Mouse (Mus musculus) midbrain, embryonic 15.5 days (tissue): ENCODE measurements around the gene Coq7. TPM values are rescaled to one million over a fixed set of nuclear protein-coding genes. Genes with fewer than 3 reads are reported as not detected.
A peak's percentile ranks its signal among the peaks of the same experiment; 100 is the strongest.

Source experiments
- ATAC-seq: fragments of 200-750 bp; cut with Nextera tagmentation; replicated peaks from 2 replicates; pipeline ENCODE4 v1.8.0; 2017; ENCODE audit warnings: moderate TSS enrichment
- H3K27ac ChIP-seq: fragments of 300-500 bp; sonication (generic); 2 replicates; pipeline ENCODE4 v1.5.1; 2015; ENCODE audit warnings: mild to moderate bottlenecking, inconsistent platforms
- H3K27me3 ChIP-seq: fragments of 300-500 bp; sonication (generic); replicated peaks from 2 replicates; pipeline ENCODE4 v1.6.1; 2015; ENCODE audit warnings: inconsistent platforms
- H3K36me3 ChIP-seq: fragments of 300-500 bp; sonication (generic); replicated peaks from 2 replicates; pipeline ENCODE4 v1.6.1; 2015; ENCODE audit warnings: inconsistent platforms
- H3K4me1 ChIP-seq: fragments of 300-500 bp; sonication (generic); 2 replicates; pipeline ENCODE4 v1.6.1; 2015; ENCODE audit warnings: inconsistent platforms
- H3K4me2 ChIP-seq: fragments of 300-500 bp; sonication (generic); 2 replicates; pipeline ENCODE4 v1.6.1; 2015; ENCODE audit warnings: inconsistent platforms, mild to moderate bottlenecking, moderate library complexity
- H3K4me3 ChIP-seq: fragments of 300-500 bp; sonication (generic); 2 replicates; pipeline ENCODE4 v1.5.1; 2015; ENCODE audit warnings: mild to moderate bottlenecking, inconsistent platforms
- H3K9ac ChIP-seq: fragments of 300-500 bp; sonication (generic); 2 replicates; pipeline ENCODE4 v1.6.1; 2015; ENCODE audit warnings: mild to moderate bottlenecking, inconsistent platforms
- H3K9me3 ChIP-seq: fragments of 300-500 bp; sonication (generic); 2 replicates; pipeline ENCODE4 v1.6.1; 2016; ENCODE audit warnings: inconsistent platforms
- WGBS: fragments of 180-500 bp; shearing (Covaris S2); methylation state at CpG from one replicate; pipeline ENCODE4 v1.1.7; 2015; ENCODE audit warnings: mixed read lengths; 5-methylcytosine and 5-hydroxymethylcytosine counted together
- polyA plus RNA-seq: library from polyadenylated mRNA; unstranded; fragments of >200 nt; fragmentation: Nextera tagmentation; extraction: Ambion mirVana; gene quantifications from 2 replicates; pipeline ENCODE4 v1.2.1, GENCODE M21; 2015

Gene Coq7
- polyA plus RNA-seq, 1 experiment from 2014 or later = 88.2 TPM

- no peak for ATAC-seq
- Histone ChIP-seq H3K9me3 (no peaks in the 10 kb centered on the region), H3K9ac (no peak overlapping the region), H3K4me1 (peaks cover 2% of the 10 kb centered on the region; the same call in 1 of the 2 replicates), H3K27me3 (no peaks in the 10 kb centered on the region), H3K4me2 (no peak overlapping the region), H3K36me3 (peaks cover 9% of the 10 kb centered on the region; the same call in 1 of the 2 replicates), H3K4me3 (no peak overlapping the region), H3K27ac (no peak overlapping the region)
- WGBS = 86% methylated on average over 4 of the region's 4 CpGs
Observed at GRCm38 (mm10) chr7:118526967-118527366, 6.2 kb downstream of the Coq7 start.

GRCm38 (mm10) chr7:118522077-118522476 is 11.1 kb downstream of the Coq7 start:
- ATAC-seq = no peak
- WGBS = 82% methylated on average over 5 of the region's 5 CpGs
- no peaks in the 10 kb centered on the region for H3K27me3 ChIP-seq
- H3K9ac ChIP-seq = no peak overlapping the region
- no peak overlapping the region for H3K4me3 ChIP-seq
- H3K27ac ChIP-seq = no peak overlapping the region
- H3K9me3 ChIP-seq = no peaks in the 10 kb centered on the region
- peaks cover 6% of the 10 kb centered on the region; the same call in 1 of the 2 replicates for H3K36me3 ChIP-seq
- no peak overlapping the region for H3K4me2 ChIP-seq
- 0 out of 2 replicates have a peak, but pooled peaks cover 3% of the 10 kb centered on the region for H3K4me1 ChIP-seq

GRCm38 (mm10) chr7:118519661-118520060 is 13.5 kb downstream of the Coq7 start:
- no peak overlapping the region for H3K9ac ChIP-seq
- H3K9me3 ChIP-seq = no peaks in the 10 kb centered on the region
- no peak overlapping the region for H3K4me3 ChIP-seq
- ATAC-seq = no peak
- H3K4me2 ChIP-seq = no peak overlapping the region
- WGBS = 90% methylated on average over 8 of the region's 8 CpGs
- no peaks in the 10 kb centered on the region for H3K36me3 ChIP-seq
- 0 out of 2 replicates have a peak, but pooled peaks cover 3% of the 10 kb centered on the region for H3K4me1 ChIP-seq
- no peak overlapping the region for H3K27ac ChIP-seq
- no peaks in the 10 kb centered on the region for H3K27me3 ChIP-seq

GRCm38 (mm10) chr7:118518687-118519086 is 14.5 kb downstream of the Coq7 start:
- Histone ChIP-seq H3K9me3 (no peaks in the 10 kb centered on the region), H3K4me3 (no peak overlapping the region), H3K4me1 (0 out of 2 replicates have a peak, but pooled peaks cover 3% of the 10 kb centered on the region), H3K36me3 (no peaks in the 10 kb centered on the region), H3K4me2 (no peak overlapping the region), H3K27me3 (no peaks in the 10 kb centered on the region), H3K27ac (no peak overlapping the region), H3K9ac (no peak overlapping the region)
- WGBS = 2% methylated on average over 18 of the region's 18 CpGs
- ATAC-seq = peak; percentile 56; the same call in 1 of the 2 replicates

GRCm38 (mm10) chr7:118517819-118518218 is 15.3 kb downstream of the Coq7 start:
- no peak overlapping the region for H3K4me3 ChIP-seq
- H3K9ac ChIP-seq = no peak overlapping the region
- H3K4me1 ChIP-seq = 0 out of 2 replicates have a peak, but pooled peaks cover 3% of the 10 kb centered on the region
- H3K4me2 ChIP-seq = no peak overlapping the region
- ATAC-seq = no peak
- no peaks in the 10 kb centered on the region for H3K27me3 ChIP-seq
- H3K27ac ChIP-seq = no peak overlapping the region
- 60% methylated on average over 2 of the region's 2 CpGs for WGBS
- H3K36me3 ChIP-seq = no peaks in the 10 kb centered on the region
- H3K9me3 ChIP-seq = no peaks in the 10 kb centered on the region

- Histone ChIP-seq H3K4me1 (no peaks in the 10 kb centered on the region), H3K9me3 (no peaks in the 10 kb centered on the region), H3K36me3 (no peaks in the 10 kb centered on the region), H3K9ac (no peak overlapping the region), H3K4me3 (no peak overlapping the region), H3K27me3 (no peaks in the 10 kb centered on the region), H3K27ac (no peak overlapping the region), H3K4me2 (no peak overlapping the region)
- 78% methylated on average over 7 of the region's 7 CpGs for WGBS
- no peak for ATAC-seq
Observed at GRCm38 (mm10) chr7:118508556-118508955, 24.6 kb downstream of the Coq7 start.

GRCm38 (mm10) chr7:118503844-118504243 is 29.3 kb downstream of the Coq7 start:
- Histone ChIP-seq H3K4me2 (no peak overlapping the region), H3K36me3 (no peaks in the 10 kb centered on the region), H3K4me1 (no peaks in the 10 kb centered on the region), H3K9ac (no peak overlapping the region), H3K4me3 (no peak overlapping the region), H3K27me3 (no peaks in the 10 kb centered on the region), H3K9me3 (no peaks in the 10 kb centered on the region), H3K27ac (no peak overlapping the region)
- WGBS = 73% methylated on average over 4 of the region's 4 CpGs
- no peak for ATAC-seq

GRCm38 (mm10) chr7:118502333-118502732 is 30.8 kb downstream of the Coq7 start:
- ATAC-seq = no peak
- Histone ChIP-seq H3K4me2 (no peak overlapping the region), H3K27me3 (no peaks in the 10 kb centered on the region)

GRCm38 (mm10) chr7:118499784-118500435 is 33.2 kb downstream of the Coq7 start:
- no peaks in the 10 kb centered on the region for H3K4me1 ChIP-seq
- H3K36me3 ChIP-seq = no peaks in the 10 kb centered on the region
- no peaks in the 10 kb centered on the region for H3K9me3 ChIP-seq
- no peak overlapping the region for H3K4me3 ChIP-seq
- WGBS = 78% methylated on average over 7 of the region's 7 CpGs
- no peak overlapping the region for H3K27ac ChIP-seq
- no peak overlapping the region for H3K4me2 ChIP-seq
- ATAC-seq = no peak
- H3K27me3 ChIP-seq = no peaks in the 10 kb centered on the region
- no peak overlapping the region for H3K9ac ChIP-seq

More at GRCm38 (mm10) chr7:118502333-118502732, 30.8 kb downstream of the Coq7 start:
- WGBS = 57% methylated on average over 8 of the region's 8 CpGs
- no peak overlapping the region for H3K4me3 ChIP-seq
- H3K36me3 ChIP-seq = no peaks in the 10 kb centered on the region
- no peaks in the 10 kb centered on the region for H3K4me1 ChIP-seq
- no peak overlapping the region for H3K27ac ChIP-seq
- no peaks in the 10 kb centered on the region for H3K9me3 ChIP-seq
- no peak overlapping the region for H3K9ac ChIP-seq

- no peak for ATAC-seq
- no peak overlapping the region for H3K9ac ChIP-seq
- H3K4me3 ChIP-seq = no peak overlapping the region
- H3K4me1 ChIP-seq = no peaks in the 10 kb centered on the region
- H3K36me3 ChIP-seq = no peaks in the 10 kb centered on the region
- H3K27ac ChIP-seq = no peak overlapping the region
- H3K27me3 ChIP-seq = no peaks in the 10 kb centered on the region
- no peaks in the 10 kb centered on the region for H3K9me3 ChIP-seq
- no peak overlapping the region for H3K4me2 ChIP-seq
- 85% methylated on average over 12 of the region's 12 CpGs for WGBS
Observed at GRCm38 (mm10) chr7:118498984-118499783, 34.0 kb downstream of the Coq7 start.

- ATAC-seq = no peak
Observed at GRCm38 (mm10) chr7:118494892-118495579, 38.1 kb downstream of the Coq7 start.

GRCm38 (mm10) chr7:118493892-118494291 is 39.3 kb downstream of the Coq7 start:
- Histone ChIP-seq H3K36me3 (no peaks in the 10 kb centered on the region), H3K4me1 (peaks cover 18% of the 10 kb centered on the region), H3K4me3 (no peak overlapping the region), H3K27me3 (peaks cover 44% of the 10 kb centered on the region), H3K9me3 (no peaks in the 10 kb centered on the region), H3K27ac (no peak overlapping the region), H3K4me2 (no peak overlapping the region), H3K9ac (no peak overlapping the region)
- 92% methylated on average over 9 of the region's 9 CpGs for WGBS
- no peak for ATAC-seq

More at GRCm38 (mm10) chr7:118494892-118495579, 38.1 kb downstream of the Coq7 start:
- no peak overlapping the region for H3K9ac ChIP-seq
- H3K9me3 ChIP-seq = no peaks in the 10 kb centered on the region
- H3K36me3 ChIP-seq = no peaks in the 10 kb centered on the region
- H3K4me3 ChIP-seq = no peak overlapping the region
- H3K4me2 ChIP-seq = no peak overlapping the region
- H3K27me3 ChIP-seq = peaks cover 32% of the 10 kb centered on the region
- 85% methylated on average over 4 of the region's 4 CpGs for WGBS
- H3K27ac ChIP-seq = no peak overlapping the region
- peaks cover 18% of the 10 kb centered on the region for H3K4me1 ChIP-seq
